Mouse (Mus musculus): ENCODE measurements at regions not wholly inside any gene's neighbourhood (a gene's known extent, or its start where the extent isn't known, plus 50 kb on each side); places are given as distances from the start of the nearest gene placed in this dataset.

DNA sequence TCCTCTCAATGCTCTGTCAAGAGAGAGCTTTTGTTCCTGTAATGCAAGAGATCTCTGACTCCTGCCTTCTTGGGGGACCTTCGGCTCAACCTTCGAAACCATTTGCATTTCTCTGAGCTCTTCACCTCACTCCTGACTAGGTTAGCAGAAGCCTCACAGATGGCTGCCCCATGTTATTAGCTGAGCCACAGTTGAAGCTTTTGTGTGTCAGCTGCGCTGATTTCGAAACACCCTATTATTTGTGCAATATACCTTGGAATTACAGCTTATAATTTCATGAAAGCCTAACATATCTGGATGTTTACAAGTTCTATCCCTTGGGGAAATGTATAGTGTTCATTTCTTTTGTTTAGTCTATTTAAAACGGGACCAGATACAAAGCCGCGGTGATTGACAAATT, 338.7 kb upstream of the 4930535I16Rik start:
- DNase-seq (ENCODE audit: low spot score), result no peak

DNA sequence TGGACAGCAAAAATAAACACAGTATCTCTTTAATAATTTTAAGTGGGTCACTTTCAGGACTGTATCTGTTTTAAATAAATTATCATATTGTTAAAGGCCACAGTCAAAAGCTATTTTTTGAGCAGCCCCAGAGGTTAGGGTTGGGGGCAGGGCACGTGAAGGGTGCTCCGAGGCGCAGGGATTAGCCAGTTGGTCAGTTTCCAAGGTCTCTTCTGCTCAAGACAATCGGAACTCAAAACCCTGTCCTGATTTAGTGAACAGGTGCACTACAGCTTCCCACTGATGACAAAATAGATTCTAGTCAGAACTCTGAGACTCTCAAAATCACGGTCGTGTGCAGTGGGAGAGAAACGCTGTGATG, 337.3 kb upstream of the 4930535I16Rik start:
- DNase-seq (ENCODE audit: low spot score), result no peak

DNA sequence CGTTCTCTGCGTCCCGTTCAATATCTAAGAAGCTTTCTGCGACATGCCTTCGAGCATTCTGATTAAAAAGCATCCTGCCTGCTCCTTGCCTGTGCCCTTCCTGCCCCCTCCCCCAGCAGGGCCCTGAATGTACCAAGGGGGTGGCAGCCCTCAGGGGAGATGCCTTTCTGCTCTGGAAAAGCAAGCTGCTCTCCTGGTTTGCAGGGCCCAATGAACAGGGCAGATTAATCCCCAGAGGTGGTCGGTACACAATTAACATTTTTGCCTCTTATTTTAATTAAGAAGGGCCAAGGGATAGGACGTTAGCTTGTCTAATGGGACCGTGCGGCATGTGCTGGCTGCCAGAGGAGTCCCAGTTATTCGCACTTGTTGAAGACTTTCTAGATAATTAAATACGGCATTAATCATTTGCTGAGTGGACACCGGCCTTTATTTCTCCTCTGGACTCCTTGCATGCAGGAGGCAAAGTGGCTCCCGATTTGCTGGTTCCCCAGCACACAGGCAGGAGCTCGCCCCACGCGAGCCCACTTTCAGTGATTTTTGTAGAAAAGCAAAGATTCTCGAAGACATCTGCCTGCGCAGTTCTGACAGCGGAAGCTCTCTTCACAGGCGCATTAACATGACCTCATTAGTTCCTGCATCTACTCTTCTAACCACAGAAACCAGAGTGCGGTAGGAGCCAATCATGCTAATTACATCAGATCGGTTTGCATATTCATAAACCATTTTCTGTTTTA, 336.8 kb upstream of the 4930535I16Rik start:
- DNase-seq (ENCODE audit: low spot score), result no peak

DNA sequence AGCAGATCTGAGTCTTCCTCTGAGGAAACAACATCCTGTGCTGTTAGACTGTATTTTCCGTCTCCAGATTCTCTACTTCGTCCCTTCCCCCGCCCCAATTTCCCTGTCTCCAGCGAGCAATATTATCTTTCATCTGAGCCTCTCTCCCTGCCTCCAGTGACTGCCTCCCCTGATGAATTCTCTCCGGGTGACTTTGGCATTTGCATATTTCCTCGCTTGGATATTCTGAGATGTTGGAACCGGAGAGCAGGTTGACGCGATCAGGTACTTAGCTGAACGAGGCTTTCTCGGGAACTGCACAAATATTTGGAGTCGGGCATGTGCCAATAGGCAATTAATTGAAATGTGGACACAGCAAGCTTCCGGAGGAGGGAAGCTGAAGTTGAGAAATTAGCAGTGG, 323.8 kb upstream of the 4930535I16Rik start:
- DNase-seq (ENCODE audit: low spot score), result no peak

GRCm38 (mm10) chr4:124236476-124236875, 318.7 kb upstream of the 4930535I16Rik start:
- DNase-seq (ENCODE audit: low spot score), result no peak

GRCm38 (mm10) chr4:124228537-124228936, 310.7 kb upstream of the 4930535I16Rik start:
- peak; percentile 19 for DNase-seq (ENCODE audit: low spot score)

- DNase-seq (ENCODE audit: low spot score), result no peak
These were observed 306.1 kb upstream of the 4930535I16Rik start for GRCm38 (mm10) chr4:124223646-124224500.

DNA sequence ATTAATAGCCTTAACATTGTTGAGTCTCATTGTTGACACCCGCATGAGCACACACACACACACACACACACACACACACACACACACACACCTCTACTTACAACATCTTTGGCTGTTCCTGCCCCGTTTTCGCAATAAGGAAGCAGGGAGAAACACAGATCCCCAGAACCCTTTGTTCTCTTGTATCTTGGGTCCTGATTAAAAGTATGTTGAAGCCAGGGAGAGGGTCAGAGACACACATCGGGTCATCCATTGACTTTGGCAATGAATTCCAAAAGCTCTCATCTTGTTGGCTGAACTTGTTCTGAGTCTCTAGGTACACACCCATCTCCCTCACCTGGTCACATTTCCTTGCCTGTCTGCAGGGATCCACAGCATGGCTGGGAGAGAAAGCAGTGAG, 303.9 kb upstream of the 4930535I16Rik start:
- no peak for DNase-seq (ENCODE audit: low spot score)

DNA sequence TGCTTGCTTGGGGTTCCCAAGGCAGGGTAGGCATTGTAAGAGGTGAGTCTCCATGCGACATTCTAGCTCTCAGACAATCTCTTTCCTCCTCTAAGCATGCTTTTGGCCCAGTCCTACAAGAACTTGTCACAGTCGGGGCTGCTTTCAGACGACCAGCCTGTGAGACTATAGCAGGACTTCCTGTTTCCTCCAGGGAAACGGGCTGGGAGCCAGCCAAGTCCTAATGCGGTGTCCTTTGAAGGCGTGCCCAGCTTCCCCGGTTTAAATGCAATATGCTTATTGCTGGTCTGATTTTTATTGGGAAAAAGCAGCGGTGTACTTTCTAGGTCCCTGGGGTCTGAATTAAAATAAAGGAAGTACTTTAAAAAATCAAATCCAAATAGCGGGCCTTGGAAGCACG, 299.4 kb upstream of the 4930535I16Rik start:
- no peak for DNase-seq (ENCODE audit: low spot score)

GRCm38 (mm10) chr4:124216351-124216750, 298.5 kb upstream of the 4930535I16Rik start:
- no peak for DNase-seq (ENCODE audit: low spot score)

- no peak for DNase-seq (ENCODE audit: low spot score)
These were observed 297.3 kb upstream of the 4930535I16Rik start for GRCm38 (mm10) chr4:124215077-124215476.

DNA sequence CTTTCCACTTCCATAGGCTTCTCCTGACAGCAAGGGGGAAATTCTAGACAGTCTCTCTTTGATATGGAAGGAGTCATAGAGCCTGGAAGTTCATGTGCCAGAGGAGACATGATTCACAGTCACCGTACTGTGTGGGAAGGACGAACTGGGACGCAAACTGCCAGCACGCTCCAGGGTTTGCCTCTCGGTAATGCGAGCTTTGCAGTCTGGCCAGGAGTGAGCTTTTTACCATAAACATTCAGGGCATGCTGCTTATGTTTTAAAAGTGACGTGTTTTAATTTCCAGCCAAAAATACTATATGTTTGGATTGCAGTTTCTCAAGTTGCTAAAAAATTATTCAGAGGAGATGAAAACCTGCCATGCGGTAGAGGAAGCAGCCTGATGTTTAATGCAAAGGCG, 292.3 kb upstream of the 4930535I16Rik start:
- DNase-seq (ENCODE audit: low spot score), result no peak

DNA sequence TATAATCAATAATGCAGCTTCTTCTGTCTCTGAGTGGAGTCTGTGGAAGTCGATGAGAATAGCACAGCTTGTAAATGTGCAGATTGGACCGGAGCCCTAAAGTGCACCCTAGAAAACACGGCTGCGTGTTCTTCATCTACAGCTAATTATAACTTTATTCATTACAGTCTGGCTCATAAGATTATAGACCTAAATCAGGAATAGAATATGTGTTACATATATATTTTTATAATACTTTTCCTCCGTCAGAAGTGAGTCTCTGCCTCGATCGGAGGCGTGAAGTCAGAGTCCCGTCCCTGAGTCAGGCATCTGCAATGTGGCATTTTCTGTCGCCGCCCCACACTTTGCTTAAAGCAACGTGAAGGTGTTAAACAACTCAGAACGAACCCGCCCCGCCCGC, 288.7 kb upstream of the 4930535I16Rik start:
- DNase-seq (ENCODE audit: low spot score), result no peak

DNA sequence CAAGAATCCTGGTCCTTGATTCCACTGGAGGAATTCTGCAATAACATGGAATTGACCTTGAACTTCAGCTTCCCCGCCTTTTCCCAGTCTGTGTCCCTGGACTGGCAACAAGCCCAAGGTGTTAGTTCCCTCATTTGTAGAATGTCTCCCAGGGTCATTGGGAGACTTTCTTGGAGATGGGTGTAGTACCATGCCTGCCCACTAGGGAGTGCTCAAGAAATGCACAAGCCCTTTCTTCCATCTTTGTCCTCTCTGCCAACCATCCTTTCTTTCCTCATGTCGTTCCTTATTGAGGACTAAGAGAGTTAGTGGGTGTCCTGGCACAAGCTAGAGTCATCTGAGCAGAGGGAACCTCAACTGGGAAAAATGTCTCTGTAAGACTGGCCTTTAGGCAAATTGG, 285.9 kb upstream of the 4930535I16Rik start:
- no peak for DNase-seq (ENCODE audit: low spot score)

GRCm38 (mm10) chr4:124199884-124200844, 282.3 kb upstream of the 4930535I16Rik start:
- no peak for DNase-seq (ENCODE audit: low spot score)

- DNase-seq (ENCODE audit: low spot score), result no peak
These were observed 281.0 kb upstream of the 4930535I16Rik start for GRCm38 (mm10) chr4:124198832-124199231.

GRCm38 (mm10) chr4:124196711-124197110, 278.9 kb upstream of the 4930535I16Rik start:
- no peak for DNase-seq (ENCODE audit: low spot score)

DNA sequence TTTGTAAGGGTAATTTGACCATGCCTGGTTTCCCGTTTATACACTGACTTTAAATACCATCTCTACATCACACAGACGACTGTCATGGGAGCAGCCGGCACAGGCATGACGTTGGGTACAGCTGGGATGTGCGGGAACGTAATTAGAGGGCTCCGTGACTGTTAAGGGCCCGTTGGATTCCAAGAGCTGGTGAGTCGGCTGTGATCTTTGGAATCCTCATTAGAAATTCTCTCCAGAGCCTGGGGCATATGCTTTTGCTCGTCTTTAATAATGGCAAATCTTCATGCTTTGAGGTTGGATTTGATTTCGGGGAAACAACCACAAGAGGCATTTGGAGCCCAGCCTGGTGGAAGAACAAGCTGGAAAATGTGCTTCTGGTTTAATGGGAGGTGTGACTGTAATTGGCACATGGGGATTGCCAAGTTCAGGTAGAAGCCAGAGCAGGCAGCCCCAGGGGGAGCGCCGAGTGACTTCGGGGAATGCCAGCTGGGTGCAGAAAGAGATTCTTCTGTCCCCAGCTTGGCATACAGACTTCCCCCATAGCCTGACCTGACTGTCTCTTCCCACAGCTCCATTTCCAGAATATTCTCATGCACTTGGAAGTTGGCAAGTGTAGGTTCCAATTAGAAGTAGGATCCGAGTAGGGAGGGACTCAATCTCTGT, 275.4 kb upstream of the 4930535I16Rik start:
- DNase-seq (ENCODE audit: low spot score), result no peak

GRCm38 (mm10) chr4:124190775-124191174, 273.0 kb upstream of the 4930535I16Rik start:
- no peak for DNase-seq (ENCODE audit: low spot score)

GRCm38 (mm10) chr4:124189993-124190385, 272.2 kb upstream of the 4930535I16Rik start:
- no peak for DNase-seq (ENCODE audit: low spot score)

Measured in thymus, postnatal 0 days (tissue).